Mouse (Mus musculus): Measurements from ENCODE around the gene Zbtb25. TPM values are rescaled to one million over a fixed set of nuclear protein-coding genes. Genes with fewer than 3 reads are reported as not detected.

Zbtb25 gene
- total and polyA plus RNA-seq, 3 experiments: 5.5 to 12.3 TPM; not detected in 1

- no peak for DNase-seq (ENCODE audit: low read depth, low spot score)
- no peaks in the 10 kb centered on the region for H3K79me2 ChIP-seq (ENCODE audit: control insufficient read depth, insufficient read depth, low read length, poor library complexity)
- H3K27ac ChIP-seq (ENCODE audit: control insufficient read depth, low read depth, low read length): no peak overlapping the region
- no peaks in the 10 kb centered on the region for H3K27me3 ChIP-seq (ENCODE audit: control insufficient read depth in 1 of 2, insufficient read depth in 2 of 2, low read length in 2 of 2)
- TF ChIP-seq MYB (IDR thresholded peaks at IDR 0.05; ENCODE audit: low read depth, low read length) (no peak), MAZ (IDR thresholded peaks at IDR 0.05; ENCODE audit: low read depth, low read length) (no peak), NRF1 (IDR thresholded peaks at IDR 0.05; ENCODE audit: insufficient read depth, low read depth, low read length, poor library complexity, severe bottlenecking) (no peak), JUND (IDR thresholded peaks at IDR 0.05; ENCODE audit: low read depth, low read length) (no peak), POLR2A (IDR thresholded peaks at IDR 0.05; ENCODE audit: control insufficient read depth in 1 of 2, insufficient read depth in 1 of 2, low read depth in 1 of 2, low read length in 2 of 2, poor library complexity in 1 of 2) (no peak), NELFE (IDR thresholded peaks at IDR 0.05; ENCODE audit: low read depth, low read length) (no peak), MAFK (IDR thresholded peaks at IDR 0.05; ENCODE audit: borderline replicate concordance, low read depth, low read length) (no peak)
- no peak overlapping the region for H3K4me3 ChIP-seq (ENCODE audit: control insufficient read depth in 1 of 2, insufficient read depth in 1 of 2, low read depth in 2 of 2, low read length in 2 of 2)
- H3K9me3 ChIP-seq (replicated peaks; ENCODE audit: insufficient read depth, low read length): no peaks in the 10 kb centered on the region
- peaks cover 0 to 5% of the 10 kb centered on the region in 2 experiments; a peak in 2 of 4 replicates for H3K36me3 ChIP-seq (ENCODE audit: control insufficient read depth in 1 of 2, insufficient read depth in 2 of 2, low read length in 2 of 2)
- no peak overlapping the region for H3K9ac ChIP-seq (ENCODE audit: control insufficient read depth, low read depth, low read length, poor library complexity, severe bottlenecking)
- H3K4me1 ChIP-seq (ENCODE audit: control insufficient read depth in 1 of 2, insufficient read depth in 2 of 2, low read length in 2 of 2): no peaks in the 10 kb centered on the region
These were observed 19.7 kb downstream of the Zbtb25 start for GRCm38 (mm10) chr12:76349680-76350220.

GRCm38 (mm10) chr12:76345759-76346455 lies 23.5 kb downstream of the Zbtb25 start:
- peak; percentile 38 for TF ChIP-seq RAD21 (IDR thresholded peaks at IDR 0.05; ENCODE audit: low read depth, low read length)
- TF ChIP-seq ZC3H11A (IDR thresholded peaks at IDR 0.05; ENCODE audit: low read depth, low read length): peak; percentile 50; the same call in 1 of the 2 replicates
- no peak for TF ChIP-seq NELFE (IDR thresholded peaks at IDR 0.05; ENCODE audit: low read depth, low read length)
- peak in 2 of 3 experiments; percentile 30 to 47; a peak in 2 of 6 replicates for TF ChIP-seq CTCF (IDR thresholded peaks at IDR 0.05 in 2 of 3, conservative IDR thresholded peaks at IDR 0.05 in 1 of 3; ENCODE audit: control insufficient read depth in 1 of 3, insufficient read depth in 1 of 3, low read depth in 2 of 3, low read length in 3 of 3, poor library complexity in 1 of 3, severe bottlenecking in 1 of 3)
- peak; percentile 53 for TF ChIP-seq SMC3 (IDR thresholded peaks at IDR 0.05; ENCODE audit: low read depth, low read length)
- TF ChIP-seq KAT2A (conservative IDR thresholded peaks at IDR 0.05; ENCODE audit: low read depth, low read length): no peak
- no peak for TF ChIP-seq ELF1 (IDR thresholded peaks at IDR 0.05; ENCODE audit: low read depth, low read length)
- no peak for TF ChIP-seq POLR2AphosphoS5 (IDR thresholded peaks at IDR 0.05; ENCODE audit: borderline replicate concordance, low read depth, low read length)
- no peak for TF ChIP-seq TAL1 (IDR thresholded peaks at IDR 0.05; ENCODE audit: low read length)
- TF ChIP-seq E2F4 (IDR thresholded peaks at IDR 0.05; ENCODE audit: borderline replicate concordance, low read depth, low read length): no peak
- TF ChIP-seq EP300 (IDR thresholded peaks at IDR 0.05; ENCODE audit: low read depth in 1 of 2, low read length in 2 of 2): no peak

More at GRCm38 (mm10) chr12:76345759-76346455, 23.5 kb downstream of the Zbtb25 start:
- Histone ChIP-seq H3K4me3 (ENCODE audit: control insufficient read depth in 1 of 2, insufficient read depth in 1 of 2, low read depth in 2 of 2, low read length in 2 of 2) (no peak overlapping the region), H3K9ac (ENCODE audit: control insufficient read depth, low read depth, low read length, poor library complexity, severe bottlenecking) (no peak overlapping the region), H3K27me3 (ENCODE audit: control insufficient read depth in 1 of 2, insufficient read depth in 2 of 2, low read length in 2 of 2) (no peaks in the 10 kb centered on the region), H3K4me1 (ENCODE audit: control insufficient read depth in 1 of 2, insufficient read depth in 2 of 2, low read length in 2 of 2) (no peaks in the 10 kb centered on the region), H3K27ac (ENCODE audit: control insufficient read depth, low read depth, low read length) (no peak overlapping the region), H3K9me3 (replicated peaks; ENCODE audit: insufficient read depth, low read length) (no peaks in the 10 kb centered on the region), H3K36me3 (ENCODE audit: control insufficient read depth in 1 of 2, insufficient read depth in 2 of 2, low read length in 2 of 2) (peaks cover 1 to 5% of the 10 kb centered on the region in 2 experiments), H3K79me2 (ENCODE audit: control insufficient read depth, insufficient read depth, low read length, poor library complexity) (no peaks in the 10 kb centered on the region)
- no peak for DNase-seq (ENCODE audit: low read depth, low spot score)
